Mouse (Mus musculus) fibroblast of lung, adult 2 months (primary cell): ENCODE data around the gene D2hgdh.
A peak's percentile ranks its signal among the peaks of the same experiment; 100 is the strongest.
"Not testable (repeated sequence)": the region's sequence is repeated elsewhere in the genome, so short reads cannot be mapped to it uniquely, and the experiment has no call there.

Source experiments
- DNase-seq: peaks from one replicate; pipeline ENCODE4 v3.0.0-alpha.2; 2011; ENCODE audit warnings: low read depth

D2hgdh gene

DNA sequence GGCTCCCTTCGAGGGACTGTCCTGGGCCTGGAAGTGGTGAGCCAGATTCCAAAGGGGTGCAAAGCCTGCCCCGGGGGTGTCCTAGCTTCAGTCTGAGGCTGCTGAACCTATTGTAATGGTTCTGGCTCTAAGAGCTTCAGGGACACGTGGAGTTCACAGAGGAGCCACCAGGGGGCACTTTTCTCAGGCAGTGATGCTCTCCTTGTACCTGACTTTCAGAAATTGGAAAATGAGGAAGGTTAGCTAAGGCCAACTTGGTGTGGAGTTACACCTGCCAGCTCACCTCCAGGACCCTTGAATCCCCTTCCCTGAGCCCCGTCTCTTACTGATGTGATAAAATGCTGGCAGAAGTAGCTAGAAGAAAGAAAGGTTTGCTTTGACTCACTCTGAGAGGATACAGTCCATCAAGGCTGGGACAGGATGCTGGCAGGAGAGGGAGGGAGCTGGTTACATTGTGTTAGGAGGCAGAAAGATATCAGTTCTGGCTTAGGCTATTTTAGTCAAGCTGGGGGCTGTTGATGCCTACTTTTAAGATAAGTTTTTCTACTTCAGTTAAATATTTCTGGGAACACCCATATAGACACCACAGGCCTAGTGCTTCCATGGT, 8.1 kb downstream of the D2hgdh start:
- not testable (repeated sequence) for DNase-seq

GRCm38 (mm10) chr1:93834671-93835150, 10.0 kb downstream of the D2hgdh start:
- no peak for DNase-seq

DNA sequence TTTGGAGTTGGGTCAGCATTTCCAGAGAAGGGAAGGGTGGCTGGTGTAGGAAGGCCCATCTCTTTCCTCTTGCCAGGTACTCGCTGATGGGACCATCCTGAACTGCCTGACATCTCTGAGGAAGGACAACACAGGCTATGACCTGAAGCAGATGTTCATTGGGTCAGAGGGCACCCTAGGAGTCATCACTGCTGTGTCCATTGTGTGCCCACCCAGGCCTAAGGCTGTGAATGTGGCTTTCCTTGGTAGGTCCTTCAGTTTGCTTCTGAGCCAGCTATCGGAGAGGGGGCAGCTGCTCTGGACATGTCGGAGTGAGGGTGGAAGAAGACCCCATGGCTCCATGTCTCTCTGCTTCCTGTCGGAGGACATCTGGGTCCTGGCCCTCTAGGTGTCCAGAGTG, 10.5 kb downstream of the D2hgdh start:
- DNase-seq, result no peak

GRCm38 (mm10) chr1:93835876-93836531, 11.3 kb downstream of the D2hgdh start:
- peak; percentile 12 for DNase-seq

DNA sequence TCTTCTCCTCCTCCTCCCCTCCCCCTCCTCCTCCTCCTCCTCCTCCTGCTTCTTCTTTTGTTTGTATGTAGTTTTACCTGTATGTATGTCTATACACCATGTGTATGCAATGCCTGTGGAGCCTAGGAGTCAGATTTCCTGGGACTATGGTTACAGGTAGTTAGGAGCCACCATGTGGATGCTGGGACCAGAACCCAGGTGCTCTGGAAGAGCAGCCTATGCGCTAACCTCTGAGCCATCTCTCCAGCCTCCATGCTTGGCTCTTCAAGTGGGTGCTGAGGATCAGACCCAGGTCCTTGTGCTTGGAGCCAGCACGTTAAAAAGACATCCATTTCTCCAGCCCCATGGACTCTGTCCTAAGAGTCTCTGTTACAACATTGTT, 11.8 kb downstream of the D2hgdh start:
- DNase-seq, result no peak

GRCm38 (mm10) chr1:93837335-93837734, 12.6 kb downstream of the D2hgdh start:
- no peak for DNase-seq

DNA sequence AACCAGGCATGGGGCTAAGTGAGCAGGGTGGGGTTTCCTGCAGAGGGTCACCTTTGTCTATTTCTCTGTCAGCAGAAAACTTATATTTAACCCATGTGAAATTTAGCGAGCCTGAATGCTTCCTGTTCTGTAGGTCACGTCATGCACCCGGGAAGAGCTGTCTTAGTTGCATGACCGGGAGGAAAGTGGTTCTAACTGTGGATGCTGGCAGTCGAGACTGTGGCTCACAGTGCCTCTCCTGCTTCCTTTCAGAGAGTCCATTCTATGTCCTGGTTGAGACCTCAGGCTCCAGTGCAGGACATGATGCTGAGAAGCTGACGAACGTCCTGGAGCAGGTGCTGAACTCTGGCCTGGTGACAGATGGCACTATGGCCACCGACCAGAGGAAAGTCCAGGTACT, 13.9 kb downstream of the D2hgdh start:
- DNase-seq, result not testable (repeated sequence)

DNA sequence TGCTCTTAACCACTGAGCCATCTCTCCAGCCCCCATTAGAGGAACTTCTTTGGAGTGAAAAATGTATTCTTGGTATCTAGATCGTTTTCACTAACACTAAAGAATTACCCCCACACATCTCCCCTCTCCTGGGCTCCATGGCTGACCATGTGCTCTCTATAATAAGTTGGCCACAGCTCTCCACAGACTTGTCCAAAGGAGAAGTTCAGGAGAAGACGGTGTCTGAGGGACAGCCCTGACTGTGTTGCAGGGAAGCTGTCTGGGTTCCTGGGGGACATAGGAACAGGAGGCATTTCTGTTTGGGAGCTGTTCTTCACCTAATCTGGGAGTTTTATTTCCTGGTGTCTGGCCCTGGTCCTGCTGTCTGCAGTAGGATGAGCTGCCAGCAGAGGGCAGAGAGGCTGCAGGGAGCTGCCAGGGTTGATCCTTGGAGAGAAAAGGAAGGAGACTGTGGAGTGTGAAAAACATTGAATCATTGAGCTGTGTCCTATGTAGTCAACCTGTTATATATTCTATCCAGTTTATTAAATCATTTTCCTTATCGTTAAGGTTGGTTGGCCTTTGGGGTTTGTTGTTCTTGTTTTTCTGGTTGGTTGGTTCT, 21.2 kb downstream of the D2hgdh start:
- DNase-seq, result not testable (repeated sequence)

GRCm38 (mm10) chr1:93855790-93856189, 31.1 kb downstream of the D2hgdh start:
- not testable (repeated sequence) for DNase-seq

- peak; percentile 19 for DNase-seq
These were observed 32.7 kb downstream of the D2hgdh start for GRCm38 (mm10) chr1:93857370-93857769.

- no peak for DNase-seq
These were observed 33.3 kb downstream of the D2hgdh start for GRCm38 (mm10) chr1:93857991-93858390.

- no peak for DNase-seq
These were observed 34.9 kb downstream of the D2hgdh start for GRCm38 (mm10) chr1:93859619-93860018.

- not testable (repeated sequence) for DNase-seq
These were observed 36.3 kb downstream of the D2hgdh start, which contains the start of gene Gal3st2 for GRCm38 (mm10) chr1:93861048-93861447. Gal3st2 (plus strand) TSS chr1:93861306.

DNA sequence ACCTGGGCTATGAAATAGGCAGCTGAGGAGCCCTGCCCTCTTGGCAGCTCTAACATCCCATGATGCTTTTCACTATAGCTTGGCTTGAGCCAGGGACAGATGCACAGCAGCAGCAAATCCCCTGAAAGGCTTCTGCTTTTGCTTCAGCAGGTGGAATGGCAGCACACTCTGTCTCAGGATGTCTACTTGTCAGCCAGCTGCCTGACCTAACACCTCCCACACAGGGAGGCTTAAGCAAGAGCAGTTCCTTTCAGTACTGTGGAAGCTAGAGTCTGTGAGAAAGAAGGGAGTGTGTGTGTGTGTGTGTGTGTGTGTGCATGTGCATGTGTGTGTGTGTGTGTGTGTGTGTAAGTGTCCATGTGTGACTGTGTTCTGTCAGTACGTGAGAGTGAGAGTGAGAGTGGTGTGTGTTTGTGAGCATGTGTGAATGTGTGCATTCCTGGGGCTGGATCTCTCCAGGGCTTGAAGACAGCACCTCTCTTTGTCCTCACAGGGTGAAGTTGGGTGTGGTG, 46.9 kb downstream of the D2hgdh start:
- not testable (repeated sequence) for DNase-seq

- DNase-seq, result not testable (repeated sequence)
These were observed 49.7 kb downstream of the D2hgdh start for GRCm38 (mm10) chr1:93874405-93874804.

DNA sequence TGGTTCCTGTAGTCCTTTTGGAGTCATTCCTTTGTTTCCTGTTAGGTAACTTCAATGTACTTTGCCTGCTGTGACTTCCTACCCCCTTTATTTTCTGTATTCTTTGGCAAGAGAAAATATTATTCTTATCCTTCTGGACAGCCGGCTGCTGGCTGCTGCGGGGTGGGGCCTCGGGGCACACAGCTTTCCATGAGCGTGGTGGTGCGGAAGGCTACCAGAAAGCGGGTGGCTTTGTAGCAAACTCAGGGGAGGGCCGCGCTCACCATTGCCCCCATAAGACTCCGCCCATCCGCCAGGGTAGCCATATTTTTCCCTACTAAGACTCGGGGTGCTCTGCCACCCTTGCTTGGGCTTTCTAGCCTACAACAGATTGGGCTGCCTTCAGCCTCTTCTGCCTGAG, 57.1 kb downstream of the D2hgdh start:
- not testable (repeated sequence) for DNase-seq

DNA sequence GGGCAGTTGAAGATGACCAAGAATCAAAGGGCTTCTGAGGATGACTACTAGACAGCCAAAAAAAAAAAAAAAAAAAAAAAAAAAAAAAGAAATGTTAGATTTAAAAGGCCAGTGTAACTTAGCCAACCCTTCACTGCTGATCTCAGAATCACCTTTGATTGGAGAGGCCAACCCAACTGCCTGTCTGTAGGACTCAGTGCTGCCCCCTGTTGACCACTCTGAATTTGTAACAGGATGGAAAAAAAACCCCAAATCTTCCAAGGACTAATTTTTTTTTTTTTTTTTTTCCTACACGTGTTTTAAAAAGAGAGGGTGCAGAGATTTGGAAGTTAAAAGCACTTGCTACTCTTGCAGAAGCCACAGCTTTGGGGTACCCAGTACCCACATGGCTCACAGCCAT, 66.2 kb downstream of the D2hgdh start:
- not testable (repeated sequence) for DNase-seq

GRCm38 (mm10) chr1:93897395-93897794, 72.7 kb downstream of the D2hgdh start:
- not testable (repeated sequence) for DNase-seq

GRCm38 (mm10) chr1:93901291-93901690, 76.6 kb downstream of the D2hgdh start:
- not testable (repeated sequence) for DNase-seq
